Mouse (Mus musculus) ovary, postnatal 10 days (tissue): ENCODE results near the gene Epha1.

Experiments
- DNase-seq: peaks from one replicate; pipeline ENCODE4 v3.0.0; 2022; ENCODE audit warnings: low spot score

Epha1 gene

DNA sequence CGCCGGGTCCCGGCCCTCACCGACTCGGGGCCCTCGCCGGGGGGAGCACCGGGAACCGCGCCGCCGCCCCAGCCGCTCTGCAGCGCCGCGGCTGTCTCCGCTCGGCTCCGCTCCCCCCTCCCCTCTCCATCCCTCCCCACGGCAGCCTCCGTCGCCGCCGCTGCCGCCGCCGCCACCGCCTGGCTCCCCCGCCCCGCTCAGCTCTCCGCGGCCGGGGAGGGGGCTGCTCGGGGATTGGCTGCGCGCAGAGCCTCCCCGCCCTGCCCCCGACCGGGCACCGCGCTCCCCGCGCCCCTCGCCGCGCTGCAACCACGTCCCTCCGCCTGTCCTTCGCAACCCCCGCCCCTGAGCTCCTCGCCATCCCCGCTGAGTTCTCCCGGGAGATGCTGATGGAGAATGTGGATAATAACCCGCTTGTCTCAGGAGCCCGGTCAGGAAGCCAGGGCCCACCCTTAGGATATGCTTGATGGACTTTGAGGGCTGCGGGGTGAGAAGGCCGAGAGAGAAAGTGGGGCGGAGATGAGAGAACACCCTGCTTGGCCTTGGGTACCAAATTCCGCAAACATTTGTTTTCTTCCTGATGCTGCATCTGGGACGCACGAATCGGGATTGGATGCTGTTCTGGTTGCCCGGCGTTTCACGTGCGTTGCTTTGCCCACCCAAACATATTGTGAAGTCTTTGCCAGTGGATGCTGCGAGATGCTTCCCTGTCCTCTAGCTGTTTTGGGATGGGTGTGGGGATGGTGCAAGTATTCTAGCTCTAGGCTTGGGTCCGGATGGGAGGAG is 48.4 kb downstream of the Epha1 start, which contains the start of gene Fam131b:
Gene Fam131b, minus strand, starts transcription at position 162 of the 786 bp plus-strand sequence.
- DNase-seq: no peak

GRCm38 (mm10) chr6:42324067-42324481 is 49.0 kb downstream of the Epha1 start:
- DNase-seq: no peak

DNA sequence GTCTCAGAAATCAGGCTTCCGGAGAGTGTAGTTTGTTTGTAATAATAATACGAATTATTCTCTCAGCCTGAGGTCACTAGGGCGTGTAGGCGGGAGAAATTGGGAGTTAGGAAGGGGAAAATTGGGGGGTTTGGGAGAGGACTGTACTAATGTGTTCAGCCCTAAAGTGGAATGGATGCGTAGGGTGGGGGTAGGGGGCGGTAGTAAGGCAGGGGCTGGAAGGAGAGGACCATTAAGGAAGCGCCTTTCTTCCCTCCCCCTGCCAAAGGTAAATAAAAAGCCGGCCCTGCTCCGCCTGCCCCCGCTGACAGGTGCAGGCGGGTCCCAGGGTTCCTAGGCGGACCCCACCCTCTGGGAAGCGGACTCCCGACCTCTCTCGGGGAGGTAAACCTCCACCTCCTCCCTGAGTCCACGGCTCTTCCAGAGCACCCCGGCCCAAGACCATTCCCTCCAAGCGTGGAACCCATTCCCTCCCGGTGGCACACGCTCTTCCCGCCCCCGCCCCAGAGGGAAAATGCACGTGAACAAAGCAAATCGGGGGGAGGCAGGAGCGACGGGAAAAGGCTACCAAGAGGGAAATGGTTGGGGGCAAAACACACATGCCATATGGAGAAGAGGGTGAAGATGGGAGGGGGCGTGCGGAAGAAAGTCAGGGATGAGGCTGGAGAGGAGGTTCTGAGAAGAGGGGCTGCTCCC is 49.5 kb downstream of the Epha1 start:
- DNase-seq: no peak

- no peak for DNase-seq
Observed at GRCm38 (mm10) chr6:42318293-42318692, 54.8 kb downstream of the Epha1 start.

DNA sequence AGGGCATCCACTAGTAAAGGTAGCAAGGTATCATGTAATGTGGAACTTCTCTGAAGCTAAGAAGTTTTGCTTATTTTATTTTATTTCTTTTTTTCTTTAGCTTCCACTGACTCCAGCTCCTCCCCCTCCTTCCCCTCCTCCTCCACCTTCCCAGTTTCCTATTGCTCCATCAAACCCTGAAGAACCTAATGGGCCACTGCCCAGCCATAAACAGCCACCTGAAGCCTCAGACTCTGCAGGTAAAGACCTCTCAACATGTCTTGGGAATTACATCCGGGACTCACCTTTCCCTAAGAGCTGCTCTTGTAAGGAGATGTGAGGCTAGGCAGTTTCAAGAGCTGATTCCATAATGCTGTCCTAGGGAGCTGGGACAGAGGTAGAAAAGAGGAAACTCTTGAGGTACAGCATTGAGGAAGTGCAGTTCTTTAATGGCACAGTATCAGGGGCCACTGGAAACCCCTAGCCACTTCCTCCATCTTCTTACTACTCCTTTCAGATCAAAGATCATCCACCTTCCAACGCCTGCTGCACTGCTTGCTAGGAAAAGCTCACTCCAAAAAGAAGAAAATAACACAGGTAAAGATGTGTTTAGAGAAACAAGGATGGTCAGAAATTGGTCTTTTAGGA is 62.5 kb downstream of the Epha1 start:
- no peak for DNase-seq

DNA sequence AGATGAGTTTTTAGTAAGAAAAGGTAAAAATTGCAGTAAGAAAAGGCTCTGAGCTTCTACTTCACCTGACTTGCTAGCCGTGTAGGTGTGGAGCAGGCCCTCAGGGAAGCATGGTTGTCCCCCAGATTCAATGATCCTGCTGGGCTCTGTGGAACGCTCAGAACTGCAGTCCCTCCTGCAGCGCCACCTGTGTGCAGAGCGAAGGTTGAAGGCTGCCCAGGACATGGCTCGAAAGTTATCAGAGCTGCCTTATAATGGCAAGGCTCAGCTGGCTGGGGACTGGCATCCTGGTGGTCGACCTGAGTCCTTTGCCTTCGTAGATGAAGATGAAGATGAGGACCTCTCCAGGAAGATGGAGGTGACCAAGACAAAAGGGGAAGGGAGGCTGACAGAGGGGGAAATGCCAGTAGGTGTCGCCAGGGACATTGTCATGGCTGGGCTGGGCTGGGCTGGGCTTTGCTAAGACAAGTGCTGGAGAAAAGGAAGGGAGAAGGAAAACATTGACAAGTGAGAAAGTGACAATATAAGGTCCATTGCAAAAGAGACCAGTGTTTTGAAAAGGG is 63.2 kb downstream of the Epha1 start:
- no peak for DNase-seq
